Mouse (Mus musculus) forebrain, embryonic 16.5 days (tissue): ENCODE data around the gene Prox1. TPM values are rescaled to one million over a fixed set of nuclear protein-coding genes. Genes with fewer than 3 reads are reported as not detected.
A peak's percentile ranks its signal among the peaks of the same experiment; 100 is the strongest.

ENCODE experiments used
- ATAC-seq: fragments of 200-750 bp; cut with Nextera tagmentation; 2 replicates; pipeline ENCODE4 v1.8.0; 2017; ENCODE audit warnings: mild to moderate bottlenecking, moderate library complexity
- H3K27ac ChIP-seq: fragments of 300-500 bp; sonication (generic); 2 replicates; pipeline ENCODE4 v1.5.1; 2014; ENCODE audit warnings: low read length, control low read depth
- H3K27me3 ChIP-seq: fragments of 300-500 bp; sonication (generic); replicated peaks from 2 replicates; pipeline ENCODE4 v1.6.1; 2014; ENCODE audit warnings: low read length; ENCODE audit not compliant: control insufficient read depth, insufficient read depth
- H3K36me3 ChIP-seq: fragments of 300-500 bp; sonication (generic); 2 replicates; pipeline ENCODE4 v1.6.1; 2014; ENCODE audit not compliant: control insufficient read depth, insufficient read depth
- H3K4me1 ChIP-seq: fragments of 300-500 bp; sonication (generic); replicated peaks from 2 replicates; pipeline ENCODE4 v1.6.1; 2014; ENCODE audit warnings: low read length; ENCODE audit not compliant: control insufficient read depth, insufficient read depth
- H3K4me2 ChIP-seq: fragments of 300-500 bp; sonication (generic); 2 replicates; pipeline ENCODE4 v1.6.1; 2014; ENCODE audit warnings: mild to moderate bottlenecking, low read length, control low read depth
- H3K4me3 ChIP-seq: fragments of 300-500 bp; sonication (generic); replicated peaks from 2 replicates; pipeline ENCODE4 v1.5.1; 2014; ENCODE audit warnings: mild to moderate bottlenecking, low read length, control low read depth
- H3K9ac ChIP-seq: fragments of 300-500 bp; sonication (generic); replicated peaks from 2 replicates; pipeline ENCODE4 v1.6.1; 2014; ENCODE audit warnings: low read depth, low read length, control low read depth
- H3K9me3 ChIP-seq: fragments of 300-500 bp; sonication (generic); 2 replicates; pipeline ENCODE4 v1.6.1; 2016; ENCODE audit warnings: low read length; ENCODE audit not compliant: control insufficient read depth
- WGBS: fragments of 180-500 bp; shearing (Covaris S2); extraction: QIAGEN DNeasy Blood & Tissue Kit; methylation state at CpG from one replicate; pipeline ENCODE4 v1.1.7; 2014; 5-methylcytosine and 5-hydroxymethylcytosine counted together
- polyA plus RNA-seq: library from polyadenylated mRNA; unstranded; fragments of >200 nt; fragmentation: Nextera tagmentation; extraction: Ambion mirVana; gene quantifications from 2 replicates; pipeline ENCODE4 v1.2.1, GENCODE M21; 2015

The Prox1 gene
- polyA plus RNA-seq, 1 experiment from 2014 or later = 9.4 TPM

DNA sequence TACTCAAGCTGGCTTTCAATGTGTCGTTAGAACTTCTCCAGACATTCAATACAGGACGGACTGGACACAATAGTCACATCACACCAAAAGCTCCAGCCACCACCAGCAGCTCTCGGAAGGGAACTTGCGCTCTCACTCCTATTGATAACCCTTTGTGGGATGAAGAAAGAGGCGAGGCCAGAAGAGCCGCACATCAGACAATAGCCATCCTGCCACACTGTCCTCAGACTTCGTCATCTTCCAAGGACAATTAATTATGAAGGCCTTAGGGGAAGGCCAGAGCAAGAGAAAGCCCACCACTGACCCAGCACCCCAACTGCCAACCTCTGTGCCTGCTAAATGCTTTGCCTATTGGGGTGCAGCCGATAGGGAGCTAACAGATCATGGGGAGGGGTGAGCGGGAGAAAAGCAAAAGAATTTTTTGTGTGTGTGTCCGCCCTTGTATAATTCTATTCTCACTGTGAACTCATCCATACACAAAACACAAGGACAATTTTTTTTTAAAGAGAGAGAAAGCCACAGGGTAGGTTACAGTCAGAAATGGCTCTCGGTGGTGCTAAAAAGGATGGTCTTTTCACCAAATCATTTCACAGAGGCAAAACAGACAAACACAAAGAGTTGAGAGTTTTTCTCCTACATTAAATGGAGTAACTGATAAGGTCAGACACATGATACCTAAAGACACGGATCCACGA is 30.7 kb downstream of the Prox1 start:
- WGBS = 47% methylated on average over 13 of the region's 13 CpGs
- Histone ChIP-seq H3K36me3 (no peaks in the 10 kb centered on the region), H3K27ac (no peak overlapping the region), H3K4me1 (peaks cover 14% of the 10 kb centered on the region), H3K9ac (no peak overlapping the region), H3K4me3 (no peak overlapping the region), H3K27me3 (peaks cover 11% of the 10 kb centered on the region; the same call in 1 of the 2 replicates), H3K4me2 (no peak overlapping the region), H3K9me3 (no peaks in the 10 kb centered on the region)
- ATAC-seq = no peak

DNA sequence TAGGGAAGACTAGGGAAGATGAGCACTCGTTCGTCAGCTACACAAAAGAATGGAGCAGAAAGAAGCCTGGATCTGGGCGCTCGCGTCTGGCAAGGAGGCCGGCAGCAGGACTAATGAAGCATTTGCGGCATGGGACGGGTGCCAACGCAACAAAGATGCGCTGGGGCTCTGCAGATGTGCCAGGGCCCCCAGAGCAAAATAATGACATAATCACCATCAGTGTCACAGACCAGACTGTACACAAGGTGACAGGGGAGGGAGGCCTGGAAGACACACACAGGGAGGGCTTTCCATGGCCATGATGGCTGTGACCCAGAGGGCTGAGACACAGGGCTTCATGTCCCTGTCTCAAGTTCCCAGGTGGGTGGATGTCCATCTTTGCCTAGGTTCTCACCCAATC is 32.6 kb downstream of the Prox1 start:
- Histone ChIP-seq H3K4me2 (no peak overlapping the region), H3K27ac (0 out of 2 replicates have a peak overlapping the region, but pooled peaks have one; percentile 19), H3K9ac (no peak overlapping the region), H3K27me3 (peaks cover 9% of the 10 kb centered on the region; the same call in 1 of the 2 replicates), H3K4me3 (no peak overlapping the region), H3K4me1 (peaks cover 14% of the 10 kb centered on the region), H3K36me3 (no peaks in the 10 kb centered on the region), H3K9me3 (no peaks in the 10 kb centered on the region)
- WGBS = 25% methylated on average over 10 of the region's 10 CpGs
- ATAC-seq = peak; percentile 63

DNA sequence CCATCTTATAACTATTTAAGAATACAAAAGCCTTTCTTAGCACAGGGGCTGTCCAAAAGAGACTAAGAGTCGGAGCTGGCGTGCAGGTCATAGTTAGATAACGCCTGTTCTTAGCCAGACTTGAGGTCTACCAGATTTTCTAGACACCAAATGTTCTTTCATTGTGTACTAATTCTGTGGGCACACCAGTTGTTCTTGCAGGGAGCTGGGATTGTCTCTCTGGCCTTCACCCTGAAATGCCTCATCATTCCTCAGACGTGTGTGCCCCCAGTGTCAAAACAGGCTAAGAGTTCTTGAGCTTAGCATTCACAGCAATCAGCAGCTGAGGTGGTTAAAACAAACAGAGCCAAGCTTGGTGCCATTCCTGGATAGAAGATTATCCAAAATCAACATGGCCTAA is 37.6 kb downstream of the Prox1 start:
- Histone ChIP-seq H3K9me3 (no peaks in the 10 kb centered on the region), H3K4me2 (no peak overlapping the region), H3K36me3 (no peaks in the 10 kb centered on the region), H3K27ac (no peak overlapping the region), H3K4me3 (no peak overlapping the region), H3K4me1 (peaks cover 17% of the 10 kb centered on the region), H3K27me3 (peaks cover 7% of the 10 kb centered on the region; the same call in 1 of the 2 replicates), H3K9ac (no peak overlapping the region)
- WGBS = 47% methylated on average over 4 of the region's 4 CpGs
- no peak for ATAC-seq

DNA sequence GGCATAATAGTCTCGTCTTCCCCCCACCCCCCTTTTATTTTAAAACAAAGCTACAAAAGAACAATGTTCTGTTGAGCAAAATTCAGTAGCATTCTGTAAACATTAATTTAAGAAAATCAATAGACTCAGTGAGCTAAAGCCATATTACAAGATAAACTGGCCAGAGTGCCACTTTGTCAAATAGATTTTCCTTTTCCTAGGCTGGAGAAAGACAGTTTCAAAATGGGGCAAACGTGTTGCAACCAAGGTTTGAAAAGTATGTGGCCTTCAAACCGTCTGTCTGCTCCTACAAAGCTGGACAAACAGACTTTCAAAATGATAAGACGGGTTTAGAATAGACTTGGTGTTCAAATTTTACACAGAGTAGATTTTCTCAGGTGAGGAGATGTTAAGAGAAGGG is 39.6 kb downstream of the Prox1 start:
- Histone ChIP-seq H3K36me3 (no peaks in the 10 kb centered on the region), H3K9ac (no peak overlapping the region), H3K9me3 (no peaks in the 10 kb centered on the region), H3K27me3 (no peaks in the 10 kb centered on the region; the same call in 1 of the 2 replicates), H3K4me2 (no peak overlapping the region), H3K4me3 (no peak overlapping the region), H3K27ac (no peak overlapping the region), H3K4me1 (peaks cover 12% of the 10 kb centered on the region)
- no peak for ATAC-seq
- 67% methylated on average over 4 of the region's 4 CpGs for WGBS

GRCm38 (mm10) chr1:190129553-190129952 is 41.0 kb downstream of the Prox1 start:
- Histone ChIP-seq H3K27me3 (no peaks in the 10 kb centered on the region; the same call in 1 of the 2 replicates), H3K4me3 (no peak overlapping the region), H3K9ac (no peak overlapping the region), H3K27ac (no peak overlapping the region), H3K36me3 (no peaks in the 10 kb centered on the region), H3K4me1 (peaks cover 12% of the 10 kb centered on the region), H3K9me3 (no peaks in the 10 kb centered on the region), H3K4me2 (no peak overlapping the region)
- WGBS = 64% methylated on average over 7 of the region's 7 CpGs
- no peak for ATAC-seq

DNA sequence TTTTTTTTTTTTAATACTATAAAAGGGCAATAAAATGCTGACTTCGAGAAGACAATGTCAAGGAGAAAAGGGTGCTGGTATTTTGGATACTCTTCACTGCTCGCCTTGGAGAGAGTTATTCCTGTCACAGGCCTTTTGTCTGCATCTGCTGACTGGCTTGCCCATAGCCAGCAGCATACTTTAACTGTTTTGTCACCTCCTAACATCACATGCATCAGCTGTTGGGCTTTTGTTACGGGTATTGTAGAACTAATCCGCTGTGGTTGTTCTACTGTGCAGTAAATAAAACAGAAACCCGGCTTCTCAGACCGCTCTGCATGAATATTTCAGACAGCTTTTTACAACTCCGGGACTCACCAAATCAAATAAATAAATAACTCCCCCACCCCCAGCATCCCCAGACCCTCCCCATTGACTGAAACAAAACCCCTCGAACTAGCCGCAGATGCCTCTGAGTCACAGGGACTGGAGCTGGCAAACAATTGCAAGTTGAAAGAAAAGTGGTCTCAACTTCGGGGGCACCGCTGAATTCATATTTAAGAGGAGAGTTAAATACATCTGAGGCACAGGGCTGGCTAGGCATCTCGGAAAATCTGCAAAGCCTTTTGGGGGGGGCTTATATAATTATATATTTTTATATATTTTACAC is 41.7 kb downstream of the Prox1 start:
- Histone ChIP-seq H3K36me3 (no peaks in the 10 kb centered on the region), H3K4me3 (no peak overlapping the region), H3K4me2 (no peak overlapping the region), H3K9ac (no peak overlapping the region), H3K27ac (no peak overlapping the region), H3K9me3 (no peaks in the 10 kb centered on the region), H3K4me1 (peaks cover 12% of the 10 kb centered on the region), H3K27me3 (no peaks in the 10 kb centered on the region; the same call in 1 of the 2 replicates)
- 9% methylated on average over 12 of the region's 12 CpGs for WGBS
- peak; percentile 23; the same call in 1 of the 2 replicates for ATAC-seq

DNA sequence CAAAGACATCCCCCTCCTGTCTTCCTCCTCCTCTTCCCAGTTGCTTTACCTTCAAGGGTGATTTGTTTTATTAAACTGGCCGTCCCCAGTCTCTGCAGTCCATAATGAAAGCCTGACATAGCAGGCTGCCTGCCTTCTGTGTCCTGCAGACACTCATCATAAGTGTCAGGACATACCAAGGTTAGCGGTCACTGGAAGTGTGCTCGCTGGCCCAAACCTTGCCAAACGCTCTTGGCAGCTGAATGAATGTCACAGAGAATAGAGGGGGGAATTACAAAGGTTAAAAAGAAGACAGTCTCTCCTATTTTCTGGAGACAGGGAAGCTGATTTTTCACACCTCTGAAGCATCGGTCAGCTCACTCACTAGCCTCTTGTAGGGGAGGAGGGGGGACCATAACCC is 42.6 kb downstream of the Prox1 start:
- Histone ChIP-seq H3K27me3 (no peaks in the 10 kb centered on the region; the same call in 1 of the 2 replicates), H3K27ac (no peak overlapping the region), H3K9me3 (no peaks in the 10 kb centered on the region), H3K36me3 (no peaks in the 10 kb centered on the region), H3K4me3 (no peak overlapping the region), H3K4me1 (peaks cover 12% of the 10 kb centered on the region), H3K4me2 (no peak overlapping the region), H3K9ac (no peak overlapping the region)
- 25% methylated on average over 5 of the region's 5 CpGs for WGBS
- ATAC-seq = no peak

DNA sequence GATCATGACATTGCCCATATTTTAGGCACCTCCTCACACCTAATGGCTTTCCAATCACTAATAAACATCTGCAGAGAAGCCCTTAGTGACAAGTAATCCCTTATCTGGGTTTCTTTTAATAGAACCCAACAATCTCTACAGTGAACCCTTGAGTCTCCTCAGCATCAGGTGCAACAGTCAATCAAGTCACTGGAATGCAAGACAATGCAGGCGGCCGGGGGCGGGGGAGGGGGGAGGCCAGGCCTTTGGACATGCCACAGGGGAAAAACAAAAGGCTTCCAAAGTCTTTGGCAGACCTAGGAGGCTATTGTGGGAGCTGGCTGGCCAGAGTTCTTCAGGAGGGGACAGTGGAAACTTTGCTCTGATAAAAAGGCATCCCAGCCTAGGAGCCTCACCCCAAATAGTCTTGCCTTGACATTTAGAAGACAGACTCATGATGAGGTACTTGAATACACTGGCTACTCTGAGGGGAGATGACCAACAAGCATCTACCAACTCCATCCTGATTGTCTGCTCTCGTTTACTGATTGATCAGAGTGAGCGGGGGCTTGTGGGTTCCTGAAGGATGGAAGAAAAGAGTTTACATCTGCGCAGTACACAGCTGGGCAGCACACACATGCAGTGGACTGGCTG is 43.2 kb downstream of the Prox1 start:
- ATAC-seq = no peak
- Histone ChIP-seq H3K27ac (no peak overlapping the region), H3K27me3 (no peaks in the 10 kb centered on the region; the same call in 1 of the 2 replicates), H3K4me2 (no peak overlapping the region), H3K4me1 (peaks cover 12% of the 10 kb centered on the region), H3K9me3 (no peaks in the 10 kb centered on the region), H3K4me3 (no peak overlapping the region), H3K9ac (no peak overlapping the region), H3K36me3 (no peaks in the 10 kb centered on the region)
- WGBS = 39% methylated on average over 6 of the region's 6 CpGs

DNA sequence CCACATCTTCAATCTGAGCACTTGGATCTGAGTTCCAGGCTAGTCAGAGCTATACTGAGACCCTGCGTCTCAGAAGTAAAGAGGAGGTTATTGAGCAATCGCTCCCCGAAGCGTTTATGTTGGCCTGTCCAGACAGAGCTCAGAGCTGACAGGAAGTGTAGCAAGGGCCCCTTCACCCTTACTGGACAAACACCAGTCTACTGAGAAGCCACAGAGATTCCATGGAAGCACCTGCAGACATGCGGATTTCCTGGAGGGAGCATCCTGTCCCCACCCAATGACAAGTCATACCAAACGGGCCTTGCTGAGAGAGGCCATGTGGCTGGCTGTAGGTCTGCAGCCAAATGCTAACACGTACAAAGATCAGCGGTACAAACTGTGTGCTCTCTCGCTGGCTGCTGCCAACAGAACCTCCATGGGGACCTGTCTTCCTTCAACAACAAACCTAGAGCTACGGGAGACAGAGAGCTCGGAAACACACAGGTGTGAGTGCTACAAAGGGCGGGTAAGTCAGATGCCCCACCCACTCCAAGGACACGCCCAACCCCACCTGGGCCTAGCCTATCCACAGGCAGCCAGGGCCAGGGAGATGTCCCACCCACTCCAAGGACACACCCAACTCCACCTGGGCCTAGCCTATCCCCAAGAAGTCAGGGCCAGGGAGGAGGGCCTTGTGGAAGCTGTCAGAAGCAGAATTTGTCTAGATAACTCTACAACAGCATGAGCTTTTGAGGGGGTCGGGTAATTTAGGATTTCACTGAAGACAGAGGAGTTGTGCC is 45.4 kb downstream of the Prox1 start:
- H3K4me3 ChIP-seq = no peak overlapping the region
- H3K4me1 ChIP-seq = peaks cover 12% of the 10 kb centered on the region
- no peak for ATAC-seq
- H3K27me3 ChIP-seq = no peaks in the 10 kb centered on the region; the same call in 1 of the 2 replicates
- no peak overlapping the region for H3K9ac ChIP-seq
- H3K36me3 ChIP-seq = no peaks in the 10 kb centered on the region
- no peak overlapping the region for H3K4me2 ChIP-seq
- WGBS = 92% methylated on average over 14 of the region's 14 CpGs
- H3K9me3 ChIP-seq = no peaks in the 10 kb centered on the region
- no peak overlapping the region for H3K27ac ChIP-seq
